Mouse (Mus musculus): ENCODE measurements around the gene Arfgap3. TPM values are rescaled to one million over a fixed set of nuclear protein-coding genes. Genes with fewer than 3 reads are reported as not detected.

Gene Arfgap3
- total and polyA plus RNA-seq, 3 experiments: 8.2 to 12.4 TPM; not detected in 1

DNA sequence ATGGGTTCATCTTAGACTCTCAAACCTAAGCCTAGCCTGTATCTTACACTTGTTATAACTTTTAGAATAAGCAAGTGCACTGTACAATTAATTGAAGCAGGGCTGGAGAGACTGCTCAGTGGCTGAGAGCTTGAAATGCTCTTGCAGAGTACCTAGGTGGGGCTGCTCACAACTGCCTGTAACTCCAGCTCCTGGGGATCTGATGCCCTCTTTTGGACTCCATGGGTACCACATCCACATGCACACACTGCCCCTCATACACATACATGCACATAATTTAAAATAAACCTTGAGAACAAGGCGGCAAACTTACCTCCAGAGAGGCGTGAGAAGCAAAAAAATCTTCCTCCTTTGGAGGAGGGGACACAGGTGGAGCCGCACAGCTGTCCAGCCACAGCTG, 17.7 kb downstream of the Arfgap3 start:
- H3K9me3 ChIP-seq (replicated peaks; ENCODE audit: insufficient read depth, low read length): no peaks in the 10 kb centered on the region
- no peak overlapping the region for H3K9ac ChIP-seq (ENCODE audit: control insufficient read depth, low read depth, low read length, poor library complexity, severe bottlenecking)
- TF ChIP-seq RAD21 (IDR thresholded peaks at IDR 0.05; ENCODE audit: low read depth, low read length) (peak; percentile 50), MEF2A (IDR thresholded peaks at IDR 0.05; ENCODE audit: extremely low read depth, insufficient replicate concordance, low read depth, low read length, poor library complexity, severe bottlenecking) (no peak), ZC3H11A (IDR thresholded peaks at IDR 0.05; ENCODE audit: low read depth, low read length) (peak; percentile 22; the same call in 1 of the 2 replicates), SMC3 (IDR thresholded peaks at IDR 0.05; ENCODE audit: low read depth, low read length) (peak; percentile 46), GATA1 (IDR thresholded peaks at IDR 0.05; ENCODE audit: low read depth, low read length) (no peak), SIN3A (IDR thresholded peaks at IDR 0.05; ENCODE audit: low read length) (no peak), CTCF (IDR thresholded peaks at IDR 0.05 in 2 of 3, conservative IDR thresholded peaks at IDR 0.05 in 1 of 3; ENCODE audit: control insufficient read depth in 1 of 3, insufficient read depth in 1 of 3, low read depth in 2 of 3, low read length in 3 of 3, poor library complexity in 1 of 3, severe bottlenecking in 1 of 3) (peak; percentile 29 to 61 (median 38); a peak in 5 of 6 replicates), RCOR1 (IDR thresholded peaks at IDR 0.05; ENCODE audit: low read depth, low read length) (no peak), TCF12 (IDR thresholded peaks at IDR 0.05; ENCODE audit: low read depth, low read length) (no peak)
- no peak overlapping the region for H3K4me3 ChIP-seq (ENCODE audit: control insufficient read depth in 1 of 2, insufficient read depth in 1 of 2, low read depth in 2 of 2, low read length in 2 of 2)
- H3K27me3 ChIP-seq (ENCODE audit: control insufficient read depth in 1 of 2, insufficient read depth in 2 of 2, low read length in 2 of 2): no peaks in the 10 kb centered on the region
- H3K27ac ChIP-seq (ENCODE audit: control insufficient read depth, low read depth, low read length): no peak overlapping the region
- no peaks in the 10 kb centered on the region; a peak in 1 of 4 replicates for H3K36me3 ChIP-seq (ENCODE audit: control insufficient read depth in 1 of 2, insufficient read depth in 2 of 2, low read length in 2 of 2)
- peak; percentile 37 for DNase-seq (ENCODE audit: low read depth, low spot score)
- no peaks in the 10 kb centered on the region for H3K79me2 ChIP-seq (ENCODE audit: control insufficient read depth, insufficient read depth, low read length, poor library complexity)
- no peaks in the 10 kb centered on the region for H3K4me1 ChIP-seq (ENCODE audit: control insufficient read depth in 1 of 2, insufficient read depth in 2 of 2, low read length in 2 of 2)

DNA sequence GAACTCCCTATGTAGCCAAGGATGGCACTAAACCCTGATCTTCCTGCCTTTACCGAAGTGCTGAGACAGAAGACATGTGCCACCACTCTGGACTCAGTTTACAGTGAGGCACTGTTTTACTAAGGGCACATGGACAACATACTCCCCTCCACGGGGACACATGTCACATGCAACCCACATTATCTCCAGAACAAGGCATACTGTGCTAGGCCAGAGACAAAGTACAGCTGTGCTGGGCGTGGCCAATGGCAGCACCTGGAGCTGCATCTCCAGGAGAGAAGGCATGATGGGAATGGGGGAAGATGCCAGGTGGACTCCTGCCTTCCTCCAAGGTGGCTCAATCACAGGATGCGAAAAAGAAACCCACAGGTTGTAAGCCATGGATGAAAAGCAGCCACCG, 21.1 kb downstream of the Arfgap3 start:
- TF ChIP-seq EP300 (IDR thresholded peaks at IDR 0.05; ENCODE audit: low read depth in 1 of 2, low read length in 2 of 2) (no peak), JUND (IDR thresholded peaks at IDR 0.05; ENCODE audit: low read depth, low read length) (no peak), UBTF (IDR thresholded peaks at IDR 0.05; ENCODE audit: borderline replicate concordance, insufficient read depth, low read depth, low read length) (no peak), SMC3 (IDR thresholded peaks at IDR 0.05; ENCODE audit: low read depth, low read length) (no peak), CTCF (IDR thresholded peaks at IDR 0.05 in 2 of 3, conservative IDR thresholded peaks at IDR 0.05 in 1 of 3; ENCODE audit: control insufficient read depth in 1 of 3, insufficient read depth in 1 of 3, low read depth in 2 of 3, low read length in 3 of 3, poor library complexity in 1 of 3, severe bottlenecking in 1 of 3) (no peak), MEF2A (IDR thresholded peaks at IDR 0.05; ENCODE audit: extremely low read depth, insufficient replicate concordance, low read depth, low read length, poor library complexity, severe bottlenecking) (no peak), MXI1 (IDR thresholded peaks at IDR 0.05; ENCODE audit: low read depth, low read length) (no peak), RCOR1 (IDR thresholded peaks at IDR 0.05; ENCODE audit: low read depth, low read length) (no peak), MYB (IDR thresholded peaks at IDR 0.05; ENCODE audit: low read depth, low read length) (no peak), ETS1 (IDR thresholded peaks at IDR 0.05; ENCODE audit: low read depth, low read length) (no peak), GATA1 (IDR thresholded peaks at IDR 0.05; ENCODE audit: low read depth, low read length) (no peak), E2F4 (IDR thresholded peaks at IDR 0.05; ENCODE audit: borderline replicate concordance, low read depth, low read length) (no peak)
- DNase-seq (ENCODE audit: low read depth, low spot score): no peak
- no peaks in the 10 kb centered on the region; a peak in 1 of 4 replicates for H3K36me3 ChIP-seq (ENCODE audit: control insufficient read depth in 1 of 2, insufficient read depth in 2 of 2, low read length in 2 of 2)

More for the DNA sequence above, 21.1 kb downstream of the Arfgap3 start:
- Histone ChIP-seq H3K4me3 (ENCODE audit: control insufficient read depth in 1 of 2, insufficient read depth in 1 of 2, low read depth in 2 of 2, low read length in 2 of 2) (no peak overlapping the region), H3K4me1 (ENCODE audit: control insufficient read depth in 1 of 2, insufficient read depth in 2 of 2, low read length in 2 of 2) (no peaks in the 10 kb centered on the region), H3K27me3 (ENCODE audit: control insufficient read depth in 1 of 2, insufficient read depth in 2 of 2, low read length in 2 of 2) (no peaks in the 10 kb centered on the region), H3K9ac (ENCODE audit: control insufficient read depth, low read depth, low read length, poor library complexity, severe bottlenecking) (no peak overlapping the region), H3K27ac (ENCODE audit: control insufficient read depth, low read depth, low read length) (no peak overlapping the region), H3K79me2 (ENCODE audit: control insufficient read depth, insufficient read depth, low read length, poor library complexity) (no peaks in the 10 kb centered on the region), H3K9me3 (replicated peaks; ENCODE audit: insufficient read depth, low read length) (no peaks in the 10 kb centered on the region)

Measured in MEL (cell line).